Mouse (Mus musculus) kidney, adult 11 months (tissue): Measurements from ENCODE around the gene Smim12.

Source experiments
- DNase-seq: peaks from one replicate; pipeline ENCODE4 v3.0.0; 2022

The Smim12 gene

GRCm38 (mm10) chr4:127243552-127243951 is at the start of gene Smim12:
TSS of gene Smim12 (plus strand) at chr4:127243784.
- peak; percentile 97 for DNase-seq

GRCm38 (mm10) chr4:127194477-127195269 is 48.9 kb upstream of the Smim12 start:
- no peak for DNase-seq

- no peak for DNase-seq
These were observed 45.0 kb upstream of the Smim12 start for GRCm38 (mm10) chr4:127198609-127199008.

DNA sequence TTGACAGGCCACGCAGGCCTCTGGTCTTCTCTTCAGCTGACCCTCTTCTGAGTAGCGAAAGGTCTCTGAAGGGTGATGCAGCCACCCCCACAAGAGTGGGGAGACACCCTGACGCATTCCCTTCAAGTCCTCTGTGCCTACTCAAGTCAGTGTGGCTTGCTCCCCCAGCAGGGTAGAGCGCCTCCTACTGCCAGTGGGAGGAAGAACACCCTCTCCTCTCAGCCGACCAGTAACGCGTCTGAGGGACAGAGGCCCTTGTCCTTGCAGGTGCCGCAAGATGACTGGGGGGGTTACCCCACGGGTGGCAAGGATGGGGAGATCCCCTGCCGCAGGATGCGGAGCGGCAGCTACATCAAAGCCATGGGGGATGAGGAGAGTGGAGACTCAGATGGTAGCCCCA is 44.2 kb upstream of the Smim12 start:
- DNase-seq, result no peak

- no peak for DNase-seq
These were observed 43.3 kb upstream of the Smim12 start for GRCm38 (mm10) chr4:127200164-127200722.

GRCm38 (mm10) chr4:127200769-127201617 is 42.6 kb upstream of the Smim12 start:
- DNase-seq, result no peak

GRCm38 (mm10) chr4:127203081-127203480 is 40.5 kb upstream of the Smim12 start:
- DNase-seq, result no peak

GRCm38 (mm10) chr4:127211318-127211717 is 32.3 kb upstream of the Smim12 start:
- no peak for DNase-seq

- no peak for DNase-seq
These were observed 29.1 kb upstream of the Smim12 start for GRCm38 (mm10) chr4:127214510-127214909.

DNA sequence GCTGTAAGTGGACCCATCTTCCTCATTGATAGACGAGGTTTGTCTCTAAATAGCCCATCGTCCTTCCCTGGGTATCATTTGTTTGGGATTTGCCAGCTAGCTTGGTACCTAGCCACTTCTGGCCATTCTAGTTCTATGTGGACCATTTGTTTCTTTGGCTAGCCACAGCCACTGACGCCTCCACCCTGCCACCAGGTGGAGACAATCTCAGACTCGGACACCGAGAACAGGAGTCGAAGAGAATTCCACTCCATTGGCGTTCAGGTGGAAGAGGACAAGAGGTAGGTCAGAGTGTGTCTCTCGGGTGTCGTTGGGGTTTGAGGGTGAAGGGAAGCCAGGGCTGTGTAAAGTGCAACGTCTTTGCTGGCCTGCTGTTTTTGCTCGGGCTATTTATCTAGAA is 28.5 kb upstream of the Smim12 start:
- no peak for DNase-seq

DNA sequence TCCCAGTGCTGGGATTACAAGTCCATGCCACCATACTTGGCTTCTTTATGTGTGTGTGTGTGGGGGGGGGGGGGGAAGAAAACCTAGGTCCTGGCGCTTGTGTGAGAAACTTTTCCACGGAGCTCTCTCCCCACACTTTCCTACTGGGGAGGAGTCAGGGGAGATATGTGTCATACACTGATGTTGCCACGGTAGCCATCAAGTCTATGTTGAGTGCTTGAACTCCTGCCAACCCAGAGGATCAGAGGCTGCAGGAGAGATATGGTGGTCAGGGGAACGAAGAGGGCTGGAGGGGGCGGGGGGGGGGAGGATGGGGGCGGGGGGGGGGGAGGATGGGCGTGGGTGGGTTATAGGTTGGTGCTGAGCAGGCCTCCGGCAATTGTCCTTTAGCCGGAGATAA is 27.8 kb upstream of the Smim12 start:
- no peak for DNase-seq

DNA sequence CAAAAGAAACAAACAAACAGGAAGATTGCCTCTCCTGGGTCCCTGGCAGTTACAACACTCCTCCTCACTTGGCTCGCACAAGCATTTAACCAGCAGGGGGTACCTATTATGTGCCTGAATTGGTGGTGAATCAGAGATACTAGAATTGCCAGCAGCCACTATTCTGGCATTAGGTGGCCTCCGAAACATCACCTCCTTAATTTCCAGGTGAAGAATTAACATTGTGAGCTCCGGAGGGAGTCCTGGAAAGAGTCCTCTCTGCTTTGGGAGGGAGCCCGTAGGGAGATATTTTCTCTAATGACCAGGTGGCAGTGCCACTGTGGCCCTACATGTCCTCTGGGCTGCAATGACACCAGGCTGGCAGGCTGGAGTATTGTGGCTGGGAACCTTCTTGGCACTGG is 27.3 kb upstream of the Smim12 start:
- no peak for DNase-seq

DNA sequence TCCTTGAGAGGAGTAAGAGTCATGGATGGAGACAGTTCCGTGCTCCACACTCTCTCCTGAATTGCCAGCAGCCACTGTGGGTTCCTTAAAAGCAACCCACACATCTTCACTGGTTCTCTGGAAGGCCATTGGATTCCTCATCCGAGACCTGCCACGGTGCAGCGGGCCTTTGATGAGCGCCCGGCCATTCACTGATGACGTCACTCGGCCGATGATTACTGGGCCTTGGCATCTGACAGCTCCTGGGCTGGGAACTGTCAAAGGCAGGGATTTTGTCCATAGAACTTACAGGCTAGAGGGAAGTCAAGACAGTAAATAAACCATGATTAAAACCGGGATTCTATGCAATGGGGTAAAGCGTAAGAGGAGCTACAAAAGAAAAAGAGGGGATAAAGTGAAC is 26.5 kb upstream of the Smim12 start:
- DNase-seq, result no peak

- DNase-seq, result no peak
These were observed 20.3 kb upstream of the Smim12 start for GRCm38 (mm10) chr4:127223291-127223690.

DNA sequence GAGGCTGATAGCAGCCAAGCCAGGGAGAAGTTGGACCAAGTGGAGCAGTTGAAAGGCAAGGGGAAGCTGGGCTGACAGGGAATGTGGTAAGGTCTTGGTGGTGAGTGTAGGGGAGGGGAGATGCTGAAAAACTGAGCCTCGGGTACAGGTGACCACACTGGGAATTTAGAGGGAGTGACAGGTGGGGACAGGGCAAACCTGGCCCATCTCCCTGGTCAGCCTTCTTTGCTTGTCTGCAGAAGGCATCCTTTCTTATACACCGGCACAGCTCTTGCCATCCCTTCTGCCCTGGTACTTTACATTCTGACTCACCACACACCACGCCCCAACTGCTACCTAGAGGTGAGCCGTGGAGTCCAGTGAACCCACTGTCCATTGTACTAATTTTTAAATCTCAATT is 19.8 kb upstream of the Smim12 start:
- DNase-seq, result no peak

- no peak for DNase-seq
These were observed 19.0 kb upstream of the Smim12 start for GRCm38 (mm10) chr4:127224444-127225100.

GRCm38 (mm10) chr4:127226067-127226466 is 17.5 kb upstream of the Smim12 start:
- DNase-seq, result no peak

DNA sequence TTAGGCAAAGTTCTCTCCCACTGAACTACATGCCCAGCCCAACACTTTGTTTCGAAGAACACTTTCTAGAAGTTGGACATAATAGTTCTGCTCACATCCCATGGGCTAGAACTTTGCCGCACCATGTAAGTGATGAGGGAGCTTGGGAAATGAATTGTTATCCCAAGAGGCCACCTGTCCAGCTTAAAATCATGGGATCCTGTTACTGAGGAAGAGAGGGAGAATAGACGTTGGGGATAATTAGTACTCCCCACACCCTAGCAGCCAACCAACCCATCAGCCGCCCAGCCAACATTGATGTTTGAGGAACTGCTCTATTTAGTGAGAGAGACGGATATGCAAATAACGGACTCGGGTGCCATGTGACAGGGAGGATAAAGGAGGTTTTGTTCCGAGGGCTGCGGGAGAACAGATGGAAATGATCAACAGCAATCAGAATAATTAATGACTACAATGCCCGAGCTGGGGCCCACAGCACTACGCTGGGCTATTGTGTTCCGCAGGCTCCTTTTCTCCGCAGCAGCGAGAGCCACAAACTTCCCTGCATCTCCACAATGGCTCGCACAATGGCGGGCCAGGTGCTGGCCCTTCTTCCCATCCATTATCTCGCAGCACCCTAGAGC is 16.4 kb upstream of the Smim12 start:
- no peak for DNase-seq

DNA sequence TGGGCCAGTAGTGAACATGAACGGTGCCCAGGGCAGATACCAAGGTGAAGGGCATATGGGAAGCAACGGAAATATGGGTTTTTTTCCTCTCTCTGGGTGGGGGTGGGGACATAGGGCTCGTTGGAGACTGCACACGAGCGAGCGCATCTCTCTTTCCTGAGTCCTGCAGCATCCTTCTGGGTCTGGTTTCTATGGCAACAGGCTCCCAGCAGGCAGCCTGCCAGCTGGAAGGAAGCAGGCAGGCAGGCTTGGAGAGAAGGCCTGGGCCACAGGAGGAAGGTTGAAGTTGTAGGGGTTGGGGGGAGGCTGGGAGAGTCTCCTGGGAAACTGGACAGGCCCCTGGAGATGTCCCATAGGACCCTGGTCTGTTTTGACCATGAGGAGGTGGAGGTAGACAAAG is 11.6 kb upstream of the Smim12 start:
- DNase-seq, result no peak

DNA sequence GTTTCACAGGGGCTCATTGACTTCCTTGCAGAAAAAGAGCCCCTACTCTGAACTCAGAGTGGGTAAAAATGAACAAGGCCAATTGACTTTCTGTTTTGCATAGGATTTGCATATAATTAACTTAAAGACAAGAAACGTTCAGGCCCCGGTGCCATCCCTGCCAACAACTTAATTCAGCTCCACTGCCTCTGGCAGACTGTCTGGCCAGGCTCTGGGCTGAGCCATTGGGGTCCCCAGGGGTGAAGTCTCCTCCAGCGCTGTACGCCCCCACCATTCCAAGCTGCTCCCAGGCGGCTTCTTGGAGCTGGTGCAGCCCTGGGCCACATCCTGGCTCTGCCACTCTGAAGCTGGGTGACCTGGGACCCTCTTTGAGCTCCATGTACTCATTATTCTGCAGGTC is 11.0 kb upstream of the Smim12 start:
- DNase-seq, result no peak

GRCm38 (mm10) chr4:127233416-127234125 is 10.0 kb upstream of the Smim12 start:
- DNase-seq, result no peak
